Mouse (Mus musculus) liver, embryonic 13.5 days (tissue): ENCODE measurements around the gene Rrp7a. TPM values are rescaled to one million over a fixed set of nuclear protein-coding genes. Genes with fewer than 3 reads are reported as not detected.
A peak's percentile ranks its signal among the peaks of the same experiment; 100 is the strongest.
"Not testable (repeated sequence)": the region's sequence is repeated elsewhere in the genome, so short reads cannot be mapped to it uniquely, and the experiment has no call there.

Experiments
- ATAC-seq: fragments of 200-750 bp; cut with Nextera tagmentation; 2 replicates; pipeline ENCODE4 v1.8.0; 2017; ENCODE audit warnings: low read depth, mild to moderate bottlenecking, moderate number of reproducible peaks, moderate library complexity
- DNase-seq: peaks from one replicate; pipeline ENCODE4 v3.0.0; 2022
- H3K27ac ChIP-seq: fragments of 300-500 bp; sonication (generic); 2 replicates; pipeline ENCODE4 v1.5.1; 2015; ENCODE audit warnings: moderate library complexity, mild to moderate bottlenecking, inconsistent platforms
- H3K27me3 ChIP-seq: fragments of 300-500 bp; sonication (generic); 2 replicates; pipeline ENCODE4 v1.6.1; 2015; ENCODE audit warnings: mild to moderate bottlenecking, inconsistent platforms
- H3K36me3 ChIP-seq: fragments of 300-500 bp; sonication (generic); 2 replicates; pipeline ENCODE4 v1.6.1; 2015; ENCODE audit warnings: mild to moderate bottlenecking, inconsistent platforms
- H3K4me1 ChIP-seq: fragments of 300-500 bp; sonication (generic); replicated peaks from 2 replicates; pipeline ENCODE4 v1.6.1; 2015; ENCODE audit warnings: inconsistent platforms
- H3K4me2 ChIP-seq: fragments of 300-500 bp; sonication (generic); 2 replicates; pipeline ENCODE4 v1.6.1; 2015; ENCODE audit warnings: inconsistent platforms, mild to moderate bottlenecking, moderate library complexity
- H3K4me3 ChIP-seq: fragments of 300-500 bp; sonication (generic); replicated peaks from 2 replicates; pipeline ENCODE4 v1.5.1; 2015; ENCODE audit warnings: mild to moderate bottlenecking, inconsistent platforms
- H3K9ac ChIP-seq: fragments of 300-500 bp; sonication (generic); 2 replicates; pipeline ENCODE4 v1.6.1; 2015; ENCODE audit warnings: mild to moderate bottlenecking, inconsistent platforms
- H3K9me3 ChIP-seq: fragments of 300-500 bp; sonication (generic); replicated peaks from 2 replicates; pipeline ENCODE4 v1.6.1; 2016; ENCODE audit warnings: inconsistent platforms
- WGBS: fragments of 180-500 bp; shearing (Covaris S2); methylation state at CpG from one replicate; pipeline ENCODE4 v1.1.7; 2015; ENCODE audit not compliant: insufficient replicate concordance; 5-methylcytosine and 5-hydroxymethylcytosine counted together
- polyA plus RNA-seq: library from polyadenylated mRNA; unstranded; fragments of >200 nt; fragmentation: Nextera tagmentation; extraction: Ambion mirVana; gene quantifications from 2 replicates; pipeline ENCODE4 v1.2.1, GENCODE M21; 2015

The Rrp7a gene
- polyA plus RNA-seq, 1 experiment from 2014 or later = 35.6 TPM

DNA sequence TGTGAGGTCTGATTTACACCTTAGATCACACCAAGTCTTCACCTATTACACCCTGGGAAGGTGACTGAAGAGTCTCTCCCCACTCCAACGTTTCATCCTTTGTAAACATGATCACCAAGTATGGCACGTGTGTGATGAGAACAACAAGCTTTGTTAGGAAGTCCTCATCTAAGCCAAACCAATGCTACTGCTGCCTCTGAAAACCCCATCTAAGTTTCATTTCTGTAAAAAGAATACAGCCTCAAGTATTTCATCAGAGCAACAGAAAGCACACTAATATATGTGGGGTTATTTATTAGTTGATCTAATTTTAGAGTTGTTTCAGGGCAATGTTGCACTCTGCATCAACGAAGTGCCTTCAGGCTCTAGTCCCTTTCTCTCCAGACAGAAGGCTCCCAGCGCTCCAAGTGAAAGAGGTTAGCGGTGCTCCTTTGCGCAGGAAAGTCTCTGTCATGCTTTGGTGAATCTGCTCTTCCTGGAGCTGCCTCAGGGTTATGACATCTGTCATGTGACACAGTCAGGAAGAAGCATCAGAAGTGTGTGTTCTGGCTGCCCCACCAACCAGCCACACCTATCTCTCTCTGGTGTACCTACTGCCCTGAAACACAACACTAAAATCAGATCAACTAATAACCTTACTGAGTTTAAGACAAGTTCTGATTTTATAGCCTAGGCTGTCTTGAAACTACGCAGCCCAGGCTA is 7.1 kb upstream of the Rrp7a start:
- H3K36me3 ChIP-seq = peaks cover 95% of the 10 kb centered on the region
- no peak for ATAC-seq
- 90% methylated on average over 7 of the region's 7 CpGs for WGBS

DNA sequence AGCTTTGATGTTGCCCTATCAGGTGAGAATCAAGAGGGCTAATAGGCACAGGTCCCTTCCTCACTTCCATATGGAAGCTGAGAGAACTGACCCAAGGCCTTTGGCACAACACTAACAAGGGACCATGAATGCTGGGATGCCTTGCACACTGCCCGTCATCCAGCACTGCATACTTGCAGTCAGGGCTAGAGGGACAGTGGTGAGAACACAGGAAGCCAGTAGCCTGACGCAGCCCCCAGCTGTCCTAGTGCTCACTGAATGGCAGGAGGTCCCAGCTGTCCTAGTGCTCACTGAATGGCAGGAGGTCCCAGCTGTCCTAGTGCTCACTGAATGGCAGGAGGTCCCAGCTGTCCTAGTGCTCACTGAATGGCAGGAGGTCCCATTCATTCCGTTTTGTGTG is 4.4 kb upstream of the Rrp7a start:
- not testable (repeated sequence) for ATAC-seq, H3K4me1 ChIP-seq, H3K4me2 ChIP-seq, H3K4me3 ChIP-seq, H3K9me3 ChIP-seq, H3K27me3 ChIP-seq, H3K27ac ChIP-seq, H3K9ac ChIP-seq, DNase-seq
- H3K36me3 ChIP-seq = peaks cover 69% of the 10 kb centered on the region
- WGBS = 84% methylated on average over 3 of the region's 3 CpGs

More for the DNA sequence above, 7.1 kb upstream of the Rrp7a start:
- no peaks in the 10 kb centered on the region for H3K27me3 ChIP-seq
- H3K9ac ChIP-seq = no peak overlapping the region
- H3K27ac ChIP-seq = no peak overlapping the region
- no peaks in the 10 kb centered on the region for H3K4me1 ChIP-seq
- no peak overlapping the region for H3K4me2 ChIP-seq
- no peak overlapping the region for H3K4me3 ChIP-seq
- no peak for DNase-seq
- no peaks in the 10 kb centered on the region for H3K9me3 ChIP-seq

DNA sequence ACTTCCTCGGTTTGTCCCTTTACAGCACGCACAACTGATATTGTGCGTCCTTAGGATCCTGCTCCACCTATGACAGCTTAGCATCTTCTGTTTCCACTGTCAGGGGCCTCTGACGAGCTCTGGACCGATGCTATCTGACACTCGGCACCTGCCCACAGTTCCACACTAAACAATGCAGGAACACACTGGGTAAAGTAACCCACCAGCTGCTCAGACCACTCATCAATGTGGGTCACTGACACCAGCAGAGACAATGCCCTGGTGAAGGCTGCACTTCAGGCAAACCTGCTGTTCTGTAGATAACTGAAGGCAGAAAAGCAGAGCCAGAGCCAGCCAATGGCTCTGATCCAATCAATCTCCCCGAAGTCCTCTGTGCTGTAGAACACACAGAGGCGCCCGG is 4.0 kb upstream of the Rrp7a start:
- H3K9ac ChIP-seq = no peak overlapping the region
- H3K27me3 ChIP-seq = no peaks in the 10 kb centered on the region
- H3K4me3 ChIP-seq = no peak overlapping the region
- WGBS = 84% methylated on average over 9 of the region's 9 CpGs
- peaks cover 8% of the 10 kb centered on the region for H3K4me1 ChIP-seq
- H3K4me2 ChIP-seq = no peak overlapping the region
- ATAC-seq (no peak), DNase-seq (no peak)
- no peak overlapping the region for H3K27ac ChIP-seq
- H3K9me3 ChIP-seq = no peaks in the 10 kb centered on the region
- H3K36me3 ChIP-seq = peaks cover 64% of the 10 kb centered on the region

DNA sequence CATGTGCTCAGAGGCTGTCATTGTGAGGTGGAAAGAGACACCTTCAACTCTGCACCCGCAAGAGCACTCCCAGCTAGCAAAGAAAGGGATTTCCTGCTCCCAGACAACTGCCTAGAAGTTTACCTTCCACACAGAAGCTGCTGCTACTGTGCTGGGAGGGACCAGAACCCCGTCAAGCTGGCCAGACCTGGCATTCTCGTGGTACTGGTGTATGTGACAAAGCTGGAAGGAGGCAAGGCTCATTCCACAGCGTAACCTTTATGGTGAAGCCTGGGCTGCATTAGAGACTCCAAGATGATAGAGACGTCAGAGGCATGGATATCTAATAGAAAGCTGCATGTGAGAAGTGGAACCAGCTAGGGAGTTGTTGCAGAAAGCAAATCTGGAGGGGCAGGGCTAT is 2.0 kb upstream of the Rrp7a start:
- H3K27me3 ChIP-seq = no peaks in the 10 kb centered on the region
- no peak overlapping the region for H3K4me2 ChIP-seq
- peaks cover 52% of the 10 kb centered on the region for H3K36me3 ChIP-seq
- 72% methylated on average over 5 of the region's 5 CpGs for WGBS
- H3K9me3 ChIP-seq = no peaks in the 10 kb centered on the region
- H3K4me1 ChIP-seq = peaks cover 14% of the 10 kb centered on the region
- H3K27ac ChIP-seq = 0 out of 2 replicates have a peak overlapping the region, but pooled peaks have one; percentile 10
- H3K9ac ChIP-seq = no peak overlapping the region
- H3K4me3 ChIP-seq = no peak overlapping the region
- ATAC-seq (no peak), DNase-seq (no peak)

DNA sequence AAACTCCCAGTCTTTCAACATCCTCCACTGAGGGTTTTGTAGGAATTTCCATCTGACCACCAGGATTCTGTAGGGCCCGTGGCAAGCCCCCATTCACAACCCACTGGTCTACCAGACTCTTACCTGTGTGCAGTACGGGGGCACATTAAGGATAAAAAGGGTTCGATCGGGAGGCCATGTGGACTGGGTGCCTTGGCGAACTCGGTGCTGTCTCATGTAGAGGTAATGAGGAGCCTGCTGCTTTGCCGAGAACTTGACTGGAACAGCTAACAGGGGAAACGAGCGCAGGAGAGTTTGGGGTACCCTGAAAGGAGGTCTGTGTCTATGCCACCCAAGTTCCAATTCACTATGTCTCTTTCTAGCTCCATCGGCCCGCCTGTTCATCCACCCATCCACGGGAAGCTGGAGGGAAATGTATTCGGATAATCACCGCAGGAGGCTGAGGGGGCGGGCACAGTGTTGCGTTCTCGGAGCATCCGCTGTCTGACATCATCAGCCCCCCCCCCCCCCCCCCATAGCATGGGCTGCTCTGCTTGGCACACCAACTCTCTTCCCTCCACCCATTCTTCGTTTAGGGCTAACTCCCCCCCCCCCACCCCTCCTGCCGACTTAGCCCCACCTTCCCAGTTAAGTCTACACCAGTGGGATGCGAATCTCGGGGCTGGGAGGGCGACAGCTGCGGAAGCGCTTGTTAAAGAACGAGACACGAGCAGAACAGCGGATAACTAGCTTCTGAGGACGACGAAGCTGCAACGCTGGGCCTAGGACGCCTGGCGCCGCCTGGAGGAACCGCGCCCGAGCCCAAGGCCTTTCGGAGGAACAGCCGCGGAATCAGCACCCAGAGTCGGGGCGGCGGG is 664 bp downstream of the Rrp7a start:
- H3K9me3 ChIP-seq = no peaks in the 10 kb centered on the region
- peaks cover 52% of the 10 kb centered on the region for H3K36me3 ChIP-seq
- H3K4me1 ChIP-seq = peaks cover 14% of the 10 kb centered on the region
- 4% methylated on average over 43 of the region's 43 CpGs for WGBS
- H3K9ac ChIP-seq = peak overlapping the region; percentile 83
- H3K27me3 ChIP-seq = no peaks in the 10 kb centered on the region
- peak overlapping the region; percentile 89 for H3K4me2 ChIP-seq
- DNase-seq (peak; percentile 11), ATAC-seq (peak; percentile 60)
- H3K4me3 ChIP-seq = peak overlapping the region; percentile 91
- peak overlapping the region; percentile 63 for H3K27ac ChIP-seq

DNA sequence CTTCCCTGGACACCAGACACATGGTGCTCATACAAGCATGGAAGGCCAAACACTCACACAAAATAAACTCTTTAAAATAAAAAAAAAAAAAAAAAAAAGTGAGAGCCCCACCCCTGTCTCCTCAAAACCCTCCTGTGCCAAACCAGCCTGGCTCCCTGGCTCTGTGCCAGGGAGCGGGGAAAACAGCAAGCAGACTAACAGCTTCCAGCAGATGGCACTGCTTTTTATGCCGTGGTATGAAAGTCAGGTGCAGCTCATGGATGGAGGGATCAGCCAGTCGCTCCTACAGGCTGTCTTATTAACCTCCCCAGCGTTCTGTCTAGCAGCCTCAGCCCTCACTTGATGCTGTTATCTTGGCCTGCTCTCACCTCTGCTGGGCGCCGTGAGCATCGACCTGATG is 4.2 kb downstream of the Rrp7a start:
- DNase-seq = no peak
- WGBS = 77% methylated on average over 7 of the region's 7 CpGs
- H3K27me3 ChIP-seq = no peaks in the 10 kb centered on the region
- no peak overlapping the region for H3K9ac ChIP-seq
- peaks cover 14% of the 10 kb centered on the region for H3K4me1 ChIP-seq
- no peak overlapping the region for H3K4me3 ChIP-seq
- peaks cover 53% of the 10 kb centered on the region for H3K36me3 ChIP-seq
- no peaks in the 10 kb centered on the region for H3K9me3 ChIP-seq
- no peak overlapping the region for H3K4me2 ChIP-seq
- no peak for ATAC-seq
- H3K27ac ChIP-seq = no peak overlapping the region

DNA sequence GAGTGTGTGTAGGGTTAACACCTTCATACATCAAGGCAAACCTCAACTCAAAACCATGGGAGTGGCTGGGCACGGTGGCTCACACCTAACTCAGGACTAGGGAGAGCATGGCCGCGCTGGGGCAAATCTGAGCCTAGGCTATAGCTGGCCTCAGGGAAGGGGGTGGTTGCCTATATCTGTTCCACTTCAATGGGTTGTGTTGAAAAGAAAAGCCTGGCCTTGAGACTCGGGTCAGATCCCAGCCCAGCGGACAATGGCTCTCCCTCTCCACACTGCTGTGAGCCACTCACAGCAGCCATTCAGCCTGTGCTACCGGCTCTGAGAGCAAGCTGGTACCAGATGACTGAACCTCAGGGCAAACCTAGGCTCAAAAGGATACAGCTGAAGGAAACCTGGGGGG is 7.5 kb downstream of the Rrp7a start:
- 76% methylated on average over 6 of the region's 6 CpGs for WGBS
- Histone ChIP-seq H3K9me3 (no peaks in the 10 kb centered on the region), H3K36me3 (peaks cover 50% of the 10 kb centered on the region), H3K4me3 (no peak overlapping the region), H3K4me2 (no peak overlapping the region), H3K27ac (no peak overlapping the region), H3K9ac (no peak overlapping the region), H3K4me1 (peaks cover 7% of the 10 kb centered on the region), H3K27me3 (no peaks in the 10 kb centered on the region)
- DNase-seq (no peak), ATAC-seq (no peak)

DNA sequence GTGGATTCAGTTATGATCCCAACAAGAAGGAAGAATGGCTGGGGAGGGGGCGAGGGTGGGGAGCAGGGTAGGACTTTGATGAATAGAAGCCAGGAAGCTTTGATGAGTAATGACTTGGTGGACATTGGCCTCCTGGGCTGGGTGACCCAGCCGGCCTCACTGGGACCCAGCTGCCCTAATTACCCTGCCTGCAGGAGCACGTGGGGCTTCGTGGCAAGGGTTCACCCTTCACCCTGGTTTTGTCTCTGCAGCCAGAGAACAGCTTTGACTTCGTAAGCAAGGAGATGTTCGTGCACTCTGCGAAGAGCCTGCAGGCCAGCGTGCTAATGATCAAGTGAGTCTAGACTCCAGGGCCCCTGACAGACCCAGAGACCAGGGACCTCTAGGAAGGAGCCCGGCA is 8.5 kb downstream of the Rrp7a start:
- no peak overlapping the region for H3K27ac ChIP-seq
- H3K4me2 ChIP-seq = no peak overlapping the region
- no peak overlapping the region for H3K9ac ChIP-seq
- H3K27me3 ChIP-seq = no peaks in the 10 kb centered on the region
- ATAC-seq (no peak), DNase-seq (no peak)
- H3K4me3 ChIP-seq = no peak overlapping the region
- WGBS = 79% methylated on average over 9 of the region's 9 CpGs
- no peaks in the 10 kb centered on the region for H3K9me3 ChIP-seq
- H3K4me1 ChIP-seq = peaks cover 7% of the 10 kb centered on the region
- H3K36me3 ChIP-seq = peaks cover 43% of the 10 kb centered on the region

DNA sequence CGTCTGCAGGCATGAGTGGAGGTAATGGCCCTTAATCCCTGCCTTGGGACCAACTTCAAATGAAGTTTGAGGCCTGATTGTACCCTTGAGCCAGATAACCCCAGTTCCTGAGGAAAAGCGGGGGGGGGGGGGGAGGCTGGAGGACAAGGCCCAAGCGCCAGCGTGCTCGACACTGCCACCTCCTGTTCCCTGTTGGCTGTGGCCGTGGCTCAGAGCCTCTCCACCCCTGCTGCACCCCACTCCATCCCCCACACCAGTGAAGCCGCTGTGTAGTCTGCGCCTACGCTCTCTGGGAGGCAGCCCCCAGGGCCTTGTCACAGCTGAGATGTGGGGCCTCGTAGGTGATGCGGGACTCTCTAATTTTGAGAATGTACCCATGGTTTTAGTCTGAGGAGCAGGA is 9.7 kb downstream of the Rrp7a start:
- Histone ChIP-seq H3K4me3 (no peak overlapping the region), H3K27ac (no peak overlapping the region), H3K36me3 (peaks cover 31% of the 10 kb centered on the region), H3K4me2 (no peak overlapping the region), H3K27me3 (no peaks in the 10 kb centered on the region), H3K9me3 (no peaks in the 10 kb centered on the region), H3K9ac (no peak overlapping the region), H3K4me1 (peaks cover 7% of the 10 kb centered on the region)
- DNase-seq (peak; percentile 19), ATAC-seq (peak; percentile 57; the same call in 1 of the 2 replicates)
- WGBS = 23% methylated on average over 11 of the region's 11 CpGs

DNA sequence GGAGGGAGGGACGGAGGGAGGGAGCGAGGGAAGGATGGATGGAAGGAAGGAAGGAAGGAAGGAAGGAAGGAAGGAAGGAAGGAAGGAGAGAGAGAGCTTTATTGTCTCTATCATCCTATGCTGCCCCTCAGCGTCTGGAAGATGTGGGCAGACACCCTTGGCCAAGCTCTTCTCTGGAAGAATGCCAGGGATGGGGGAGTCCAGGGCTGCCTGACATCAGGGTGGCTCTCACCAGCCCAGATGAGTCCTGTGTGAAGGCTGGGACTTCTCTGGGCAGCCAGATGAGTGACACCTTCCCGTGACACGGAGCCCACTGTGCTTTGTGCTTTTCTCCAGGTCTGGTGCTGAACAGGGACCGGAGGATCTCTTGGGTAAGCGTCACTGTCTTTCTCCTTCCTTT is 10.7 kb downstream of the Rrp7a start:
- H3K36me3 ChIP-seq = peaks cover 20% of the 10 kb centered on the region
- ATAC-seq (no peak), DNase-seq (no peak)
- WGBS = 69% methylated on average over 7 of the region's 7 CpGs
- H3K4me2 ChIP-seq = no peak overlapping the region
- H3K9ac ChIP-seq = no peak overlapping the region
- H3K9me3 ChIP-seq = no peaks in the 10 kb centered on the region
- peaks cover 7% of the 10 kb centered on the region for H3K4me1 ChIP-seq
- no peaks in the 10 kb centered on the region for H3K27me3 ChIP-seq
- H3K4me3 ChIP-seq = no peak overlapping the region
- no peak overlapping the region for H3K27ac ChIP-seq

DNA sequence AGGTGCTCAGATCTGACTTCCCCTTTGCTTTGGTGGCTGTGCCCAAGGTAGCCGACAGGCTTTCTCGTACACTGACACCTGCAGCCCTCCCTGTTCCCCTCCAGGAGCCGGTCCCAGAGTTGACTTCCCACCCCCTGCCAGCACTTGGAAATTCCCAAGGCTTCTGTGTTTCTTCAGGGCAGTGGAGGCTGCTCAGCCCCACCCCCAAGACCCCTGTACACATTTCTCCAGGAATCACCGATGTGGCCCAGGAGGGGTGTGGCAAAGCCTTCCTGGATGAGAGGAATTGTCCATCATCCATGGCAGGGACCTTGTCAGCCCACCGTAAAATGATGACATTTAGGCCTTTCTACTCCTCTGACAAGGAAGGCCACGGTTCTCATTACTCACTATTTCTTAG is 11.3 kb downstream of the Rrp7a start:
- WGBS = 61% methylated on average over 6 of the region's 6 CpGs

More for the DNA sequence above, 11.3 kb downstream of the Rrp7a start:
- Histone ChIP-seq H3K27ac (no peak overlapping the region), H3K4me3 (no peak overlapping the region), H3K27me3 (no peaks in the 10 kb centered on the region), H3K9me3 (no peaks in the 10 kb centered on the region), H3K4me2 (no peak overlapping the region), H3K36me3 (peaks cover 15% of the 10 kb centered on the region), H3K9ac (no peak overlapping the region), H3K4me1 (peaks cover 7% of the 10 kb centered on the region)
- ATAC-seq (no peak), DNase-seq (no peak)
